Mouse (Mus musculus): ENCODE measurements around the gene Ccdc172. TPM values are rescaled to one million over a fixed set of nuclear protein-coding genes. Genes with fewer than 3 reads are reported as not detected.

Ccdc172 gene
- not detected in 2 replicates for polyA plus RNA-seq (2012; ENCODE audit: insufficient read depth, insufficient read length, missing spikeins)

DNA sequence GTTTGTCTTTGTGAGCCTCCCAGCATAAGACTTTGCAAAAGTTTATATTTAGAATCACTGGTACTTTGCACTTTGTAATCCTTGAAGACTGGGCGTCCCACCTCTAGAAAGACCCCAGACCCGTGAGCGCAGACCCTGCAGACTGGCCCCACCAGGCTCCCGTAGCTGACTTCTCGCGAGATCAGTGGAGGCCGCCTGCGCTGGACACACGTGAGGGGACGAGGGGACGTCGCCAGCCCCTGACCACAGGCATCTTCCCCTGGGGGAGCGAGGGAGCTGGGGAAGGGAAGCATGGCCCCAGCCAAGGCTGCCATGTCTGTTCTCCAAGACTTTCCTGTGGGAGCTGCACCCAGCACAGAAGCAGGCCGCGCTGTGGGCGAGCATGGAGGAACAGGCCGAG, at the start of gene Ccdc172:
Ccdc172 (plus strand) TSS at position 176 of the 400 bp plus-strand sequence.
- no peak within 1 kb of the TSS for H3K4me3 ChIP-seq (ENCODE audit: insufficient read depth, low read depth, low read length)
- no peak within 1 kb of the TSS for H3K27ac ChIP-seq (replicated peaks; ENCODE audit: low read depth, low read length)
- H3K4me1 ChIP-seq (ENCODE audit: control insufficient read depth, insufficient read depth, insufficient read length, low read length): no peaks in the 10 kb centered on the region

DNA sequence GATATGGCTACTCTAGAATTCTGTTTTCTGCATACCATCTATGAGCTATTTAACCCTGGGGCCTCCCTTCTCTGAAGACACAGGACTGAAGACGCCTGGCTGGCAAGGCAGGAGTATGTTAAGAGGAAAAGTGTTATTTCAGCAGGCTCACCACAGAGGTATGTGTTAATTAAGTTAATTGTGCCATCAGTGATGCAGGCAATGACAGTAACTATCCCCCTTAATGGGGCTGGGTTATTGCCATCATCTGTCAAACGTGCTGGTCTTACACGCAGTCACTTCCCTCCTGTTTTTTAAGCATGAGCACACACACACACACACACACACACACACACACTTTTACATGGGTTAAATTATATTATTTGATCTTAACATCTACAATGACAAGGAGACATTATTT, 48.0 kb upstream of the Ccdc172 start:
- Histone ChIP-seq H3K4me1 (ENCODE audit: control insufficient read depth, insufficient read depth, insufficient read length, low read length) (no peaks in the 10 kb centered on the region), H3K4me3 (ENCODE audit: insufficient read depth, low read depth, low read length) (no peak overlapping the region), H3K27ac (replicated peaks; ENCODE audit: low read depth, low read length) (no peak overlapping the region)

DNA sequence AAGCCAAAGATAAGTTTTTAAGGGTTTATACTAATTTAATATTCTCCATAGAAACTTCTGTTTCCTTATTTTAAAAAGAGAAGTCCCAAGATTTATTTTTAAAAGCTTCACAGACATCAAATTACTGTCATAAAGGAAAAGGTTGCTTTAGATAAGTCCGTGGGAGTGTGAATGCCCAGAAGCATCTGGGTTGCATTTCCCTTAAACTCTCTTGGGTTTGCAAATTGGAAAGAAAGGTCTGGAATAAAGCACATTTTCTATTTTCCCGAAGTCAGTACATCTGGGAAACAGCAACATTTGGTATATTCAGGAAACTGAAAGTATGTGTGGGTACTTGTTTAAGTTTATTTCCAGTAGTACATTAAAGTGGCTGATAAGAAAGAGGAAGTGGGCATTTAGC, 43.5 kb upstream of the Ccdc172 start:
- Histone ChIP-seq H3K4me3 (ENCODE audit: insufficient read depth, low read depth, low read length) (no peak overlapping the region), H3K27ac (replicated peaks; ENCODE audit: low read depth, low read length) (no peak overlapping the region), H3K4me1 (ENCODE audit: control insufficient read depth, insufficient read depth, insufficient read length, low read length) (no peaks in the 10 kb centered on the region)

DNA sequence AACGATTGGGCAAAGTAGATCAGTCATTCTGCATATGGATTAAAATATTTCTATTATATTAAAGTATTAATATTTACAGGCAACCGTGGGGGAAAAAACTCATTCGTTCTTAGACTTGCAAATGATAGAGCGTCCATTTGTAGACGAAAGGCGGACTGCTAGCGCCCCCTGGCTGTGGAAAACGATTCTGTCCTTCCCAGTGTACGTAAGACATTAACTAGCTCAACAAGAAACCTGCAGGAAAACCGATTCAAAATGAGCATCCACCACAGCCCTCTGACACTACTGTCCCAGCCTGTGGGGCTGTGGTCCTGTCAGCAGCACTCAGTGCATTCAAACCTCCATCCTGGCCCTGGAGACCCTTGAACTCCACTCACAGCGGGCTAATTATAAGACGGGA, 42.4 kb upstream of the Ccdc172 start:
- H3K4me1 ChIP-seq (ENCODE audit: control insufficient read depth, insufficient read depth, insufficient read length, low read length): no peaks in the 10 kb centered on the region
- no peak overlapping the region for H3K27ac ChIP-seq (replicated peaks; ENCODE audit: low read depth, low read length)
- H3K4me3 ChIP-seq (ENCODE audit: insufficient read depth, low read depth, low read length): no peak overlapping the region

DNA sequence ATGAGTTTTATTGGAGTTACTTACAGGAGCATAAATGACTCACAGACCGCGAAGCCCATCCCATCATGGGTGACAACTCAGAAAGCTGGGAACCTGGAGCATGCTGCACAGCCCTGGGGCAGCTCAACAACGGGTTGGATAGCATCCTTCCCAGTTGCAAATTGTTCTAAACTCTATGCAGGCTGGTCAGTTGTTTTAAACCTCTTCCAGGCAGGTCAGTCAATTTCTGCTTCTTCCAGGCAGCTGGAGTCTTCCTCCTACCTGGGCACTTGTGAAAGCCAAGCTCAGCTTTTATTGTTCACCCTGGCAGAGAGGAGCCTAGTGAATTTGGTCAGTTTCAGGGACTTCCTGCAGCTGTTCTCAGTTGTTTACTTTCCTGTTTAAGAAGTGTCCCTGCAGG, 37.5 kb upstream of the Ccdc172 start:
- H3K4me3 ChIP-seq (ENCODE audit: insufficient read depth, low read depth, low read length): no peak overlapping the region
- H3K4me1 ChIP-seq (ENCODE audit: control insufficient read depth, insufficient read depth, insufficient read length, low read length): no peaks in the 10 kb centered on the region
- H3K27ac ChIP-seq (replicated peaks; ENCODE audit: low read depth, low read length): no peak overlapping the region

- Histone ChIP-seq H3K4me3 (ENCODE audit: insufficient read depth, low read depth, low read length) (no peak overlapping the region), H3K27ac (replicated peaks; ENCODE audit: low read depth, low read length) (no peak overlapping the region), H3K4me1 (ENCODE audit: control insufficient read depth, insufficient read depth, insufficient read length, low read length) (no peaks in the 10 kb centered on the region)
Measured at GRCm38 (mm10) chr19:58482373-58482977, 29.3 kb upstream of the Ccdc172 start.

DNA sequence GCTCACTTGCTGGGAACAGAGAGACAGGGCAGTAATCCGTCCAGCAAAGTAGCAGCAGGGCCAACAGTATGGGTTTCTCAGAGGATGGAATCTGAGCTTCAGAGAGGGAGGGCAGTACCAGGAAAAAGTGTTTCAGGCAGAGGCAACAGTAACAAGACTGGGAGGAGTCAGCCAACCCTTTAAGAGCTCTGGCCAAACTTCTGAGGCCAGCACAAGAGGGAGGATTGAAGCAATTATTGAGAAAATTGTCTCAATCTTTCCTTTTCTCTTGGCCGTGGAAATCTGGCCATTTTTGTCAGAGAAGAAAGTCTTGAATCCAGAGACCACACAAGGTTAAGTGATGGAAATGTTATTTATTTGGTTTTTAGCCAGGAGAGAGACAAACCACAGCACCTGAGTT, 25.1 kb upstream of the Ccdc172 start:
- H3K4me3 ChIP-seq (ENCODE audit: insufficient read depth, low read depth, low read length): no peak overlapping the region
- no peak overlapping the region for H3K27ac ChIP-seq (replicated peaks; ENCODE audit: low read depth, low read length)
- no peaks in the 10 kb centered on the region for H3K4me1 ChIP-seq (ENCODE audit: control insufficient read depth, insufficient read depth, insufficient read length, low read length)

DNA sequence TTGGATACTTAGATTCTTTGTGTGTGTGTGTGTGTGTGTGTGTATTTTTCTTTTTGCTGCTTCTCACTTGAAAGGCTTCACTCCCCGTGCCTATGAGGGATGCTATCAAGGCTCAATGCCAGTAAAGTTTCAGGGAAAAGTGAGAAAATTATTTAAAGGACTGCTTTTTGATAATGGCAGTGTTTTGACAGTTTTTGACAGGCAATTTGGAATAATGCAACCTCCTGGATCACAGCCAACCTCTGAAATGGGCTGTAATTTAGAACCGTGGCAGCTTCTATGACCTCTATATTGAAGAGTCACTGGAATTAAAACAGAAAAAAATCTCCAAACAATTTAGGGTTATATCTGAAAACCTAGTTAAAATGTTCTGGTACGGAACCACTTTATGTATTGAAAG, 14.7 kb upstream of the Ccdc172 start:
- no peak overlapping the region for H3K4me3 ChIP-seq (ENCODE audit: insufficient read depth, low read depth, low read length)
- no peaks in the 10 kb centered on the region for H3K4me1 ChIP-seq (ENCODE audit: control insufficient read depth, insufficient read depth, insufficient read length, low read length)

GRCm38 (mm10) chr19:58499420-58499966, 12.3 kb upstream of the Ccdc172 start:
- Histone ChIP-seq H3K4me1 (ENCODE audit: control insufficient read depth, insufficient read depth, insufficient read length, low read length) (no peaks in the 10 kb centered on the region), H3K27ac (replicated peaks; ENCODE audit: low read depth, low read length) (no peak overlapping the region), H3K4me3 (ENCODE audit: insufficient read depth, low read depth, low read length) (no peak overlapping the region)

More for the DNA sequence above, 14.7 kb upstream of the Ccdc172 start:
- H3K27ac ChIP-seq (replicated peaks; ENCODE audit: low read depth, low read length): no peak overlapping the region

DNA sequence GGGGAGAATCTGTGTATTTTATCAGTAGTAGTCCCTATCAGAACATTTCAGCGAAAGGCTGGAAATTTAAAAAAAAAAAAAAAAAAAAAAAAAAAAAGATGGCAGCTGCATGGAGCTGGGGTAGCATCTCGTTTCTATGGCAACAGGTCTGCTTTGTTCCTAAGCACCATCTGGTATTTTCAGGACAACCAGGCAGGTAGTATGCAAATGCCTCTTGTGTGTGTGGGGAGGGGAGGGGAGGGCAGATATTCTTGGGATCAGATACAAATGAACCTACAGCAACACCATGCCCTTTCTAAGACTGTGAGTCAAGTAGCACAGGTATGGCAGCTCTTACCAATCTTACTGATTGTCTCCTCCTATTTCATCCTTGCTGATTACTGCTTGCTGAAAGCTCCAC, 11.7 kb upstream of the Ccdc172 start:
- Histone ChIP-seq H3K27ac (replicated peaks; ENCODE audit: low read depth, low read length) (no peak overlapping the region), H3K4me1 (ENCODE audit: control insufficient read depth, insufficient read depth, insufficient read length, low read length) (no peaks in the 10 kb centered on the region), H3K4me3 (ENCODE audit: insufficient read depth, low read depth, low read length) (no peak overlapping the region)

GRCm38 (mm10) chr19:58521696-58522095, 9.9 kb downstream of the Ccdc172 start:
- no peak overlapping the region for H3K27ac ChIP-seq (replicated peaks; ENCODE audit: low read depth, low read length)
- H3K4me3 ChIP-seq (ENCODE audit: insufficient read depth, low read depth, low read length): no peak overlapping the region
- no peaks in the 10 kb centered on the region for H3K4me1 ChIP-seq (ENCODE audit: control insufficient read depth, insufficient read depth, insufficient read length, low read length)

- Histone ChIP-seq H3K4me3 (ENCODE audit: insufficient read depth, low read depth, low read length) (no peak overlapping the region), H3K27ac (replicated peaks; ENCODE audit: low read depth, low read length) (no peak overlapping the region), H3K4me1 (ENCODE audit: control insufficient read depth, insufficient read depth, insufficient read length, low read length) (no peaks in the 10 kb centered on the region)
Measured at GRCm38 (mm10) chr19:58523736-58524394, 12.1 kb downstream of the Ccdc172 start.

DNA sequence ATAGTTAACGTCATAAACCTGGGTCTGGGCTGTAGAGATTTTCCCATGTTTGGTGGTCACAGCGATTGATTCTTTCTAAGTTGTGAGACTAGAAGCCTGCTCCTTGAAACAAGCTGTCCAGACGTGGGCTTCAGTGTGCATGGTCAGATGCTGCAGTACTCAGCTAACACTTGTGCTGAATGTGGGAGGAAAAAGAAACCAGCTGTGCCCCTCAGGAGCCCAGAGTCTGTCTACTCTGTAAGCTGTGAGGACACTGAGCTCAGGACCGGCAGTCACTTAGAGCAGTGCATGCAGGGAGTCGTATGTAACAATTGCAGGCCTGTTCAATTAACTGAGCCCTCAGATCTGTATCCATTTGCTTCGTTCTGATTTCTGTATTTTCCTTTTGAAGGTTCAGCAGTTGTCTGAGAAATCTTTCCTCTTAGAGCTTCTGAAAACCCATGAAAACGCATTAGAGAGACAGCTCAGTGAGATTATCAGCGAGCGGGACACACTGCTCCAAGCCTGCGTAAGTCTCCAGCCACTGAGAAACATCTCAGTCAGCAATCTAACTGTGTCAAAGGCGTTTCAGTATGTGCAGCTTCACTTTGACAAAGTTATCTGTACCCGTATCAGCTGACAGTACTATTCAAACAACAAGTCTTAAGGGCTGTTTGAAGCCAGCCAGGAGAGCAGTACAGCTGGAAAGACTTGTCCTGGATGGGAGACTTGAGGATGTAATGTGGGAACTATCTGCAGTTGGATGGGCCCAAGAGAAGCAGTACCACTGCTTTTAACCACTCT, 13.9 kb downstream of the Ccdc172 start:
- no peak overlapping the region for H3K4me3 ChIP-seq (ENCODE audit: insufficient read depth, low read depth, low read length)
- no peak overlapping the region for H3K27ac ChIP-seq (replicated peaks; ENCODE audit: low read depth, low read length)
- no peaks in the 10 kb centered on the region for H3K4me1 ChIP-seq (ENCODE audit: control insufficient read depth, insufficient read depth, insufficient read length, low read length)

DNA sequence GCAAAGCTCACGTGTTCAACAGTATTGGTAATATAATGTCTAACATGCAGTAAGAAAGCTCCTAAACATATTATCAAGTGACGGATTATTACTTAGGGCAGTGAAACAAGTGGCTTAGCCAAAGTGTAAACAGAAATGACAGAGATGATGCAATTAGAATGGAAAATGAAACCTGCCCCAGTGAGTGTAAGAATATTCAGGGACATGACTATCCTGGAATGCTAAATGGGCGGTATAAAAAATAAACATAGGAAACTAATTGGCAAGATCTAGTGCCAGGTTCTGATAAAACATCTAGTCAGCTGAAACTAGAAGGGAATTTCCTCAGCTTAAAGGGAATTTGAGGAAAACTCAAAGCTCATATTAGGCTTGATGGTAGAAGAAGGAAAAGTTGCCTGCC, 21.3 kb downstream of the Ccdc172 start:
- peak overlapping the region; percentile 23; the same call in 1 of the 2 replicates for H3K27ac ChIP-seq (replicated peaks; ENCODE audit: low read depth, low read length)
- no peak overlapping the region for H3K4me3 ChIP-seq (ENCODE audit: insufficient read depth, low read depth, low read length)
- peaks cover 5% of the 10 kb centered on the region; the same call in 1 of the 2 replicates for H3K4me1 ChIP-seq (ENCODE audit: control insufficient read depth, insufficient read depth, insufficient read length, low read length)

DNA sequence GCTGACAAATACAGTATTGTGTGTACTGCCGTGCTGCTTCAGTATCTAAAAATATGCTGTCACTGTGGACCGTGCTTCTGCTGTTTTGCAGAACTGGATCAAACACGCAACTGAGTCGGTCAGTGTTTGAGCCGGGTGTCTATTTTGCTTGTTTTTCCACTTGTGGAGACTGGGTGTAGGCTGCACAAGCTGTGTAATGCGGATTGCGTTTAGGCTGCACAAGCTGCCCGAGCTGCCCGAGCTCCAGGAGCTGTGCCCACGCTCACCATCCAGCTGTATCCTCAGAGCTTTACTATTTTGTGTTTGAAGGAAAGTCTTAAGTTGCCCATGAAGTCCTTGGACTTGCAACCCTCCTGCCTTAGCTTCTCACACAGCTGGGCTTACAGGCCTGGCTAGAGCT, 24.9 kb downstream of the Ccdc172 start:
- Histone ChIP-seq H3K27ac (replicated peaks; ENCODE audit: low read depth, low read length) (no peak overlapping the region), H3K4me3 (ENCODE audit: insufficient read depth, low read depth, low read length) (no peak overlapping the region), H3K4me1 (ENCODE audit: control insufficient read depth, insufficient read depth, insufficient read length, low read length) (peaks cover 5% of the 10 kb centered on the region; the same call in 1 of the 2 replicates)
